Mouse (Mus musculus) limb, embryonic 10.5 days (tissue): ENCODE measurements at regions not wholly inside any gene's neighbourhood (a gene's known extent, or its start where the extent isn't known, plus 50 kb on each side); places are given as distances from the start of the nearest gene placed in this dataset.
A peak's percentile ranks its signal among the peaks of the same experiment; 100 is the strongest.

Experiments
- DNase-seq: peaks from one replicate; pipeline ENCODE4 v3.0.0-alpha.2; 2017; ENCODE audit warnings: low spot score
- H3K27ac ChIP-seq: fragments of 300-500 bp; sonication (generic); 2 replicates; pipeline ENCODE4 v1.5.1; 2016; ENCODE audit warnings: mild to moderate bottlenecking
- H3K27me3 ChIP-seq: fragments of 300-500 bp; sonication (generic); 2 replicates; pipeline ENCODE4 v1.6.1; 2016; ENCODE audit warnings: low read depth, mild to moderate bottlenecking; ENCODE audit not compliant: poor library complexity, severe bottlenecking
- H3K36me3 ChIP-seq: fragments of 300-500 bp; sonication (generic); 2 replicates; pipeline ENCODE4 v1.6.1; 2016; ENCODE audit warnings: mild to moderate bottlenecking, moderate library complexity
- H3K4me1 ChIP-seq: fragments of 300-500 bp; sonication (generic); 2 replicates; pipeline ENCODE4 v1.6.1; 2016
- H3K4me3 ChIP-seq: fragments of 300-500 bp; sonication (generic); 2 replicates; pipeline ENCODE4 v1.5.1; 2016; ENCODE audit warnings: mild to moderate bottlenecking, moderate library complexity
- H3K9me3 ChIP-seq: fragments of 300-500 bp; sonication (generic); replicated peaks from 2 replicates; pipeline ENCODE4 v1.6.1; 2016; ENCODE audit warnings: mild to moderate bottlenecking
- WGBS: fragments of 180-500 bp; shearing (Covaris S2); methylation state at CpG from one replicate; pipeline ENCODE4 v1.1.7; 2016; 5-methylcytosine and 5-hydroxymethylcytosine counted together

- no peaks in the 10 kb centered on the region for H3K36me3 ChIP-seq
- no peak overlapping the region for H3K27ac ChIP-seq
- 83% methylated on average over 3 of the region's 3 CpGs for WGBS
- no peaks in the 10 kb centered on the region for H3K27me3 ChIP-seq
- no peak for DNase-seq
- no peak overlapping the region for H3K4me3 ChIP-seq
- no peaks in the 10 kb centered on the region for H3K9me3 ChIP-seq
- H3K4me1 ChIP-seq, result no peaks in the 10 kb centered on the region
These were observed 121.4 kb downstream of the Mbip start for GRCm38 (mm10) chr12:56224142-56224895.

- Histone ChIP-seq H3K27ac (no peak overlapping the region), H3K9me3 (no peaks in the 10 kb centered on the region), H3K36me3 (no peaks in the 10 kb centered on the region), H3K4me3 (no peak overlapping the region), H3K4me1 (no peaks in the 10 kb centered on the region), H3K27me3 (no peaks in the 10 kb centered on the region)
- DNase-seq, result no peak
- 90% methylated on average over 3 of the region's 3 CpGs for WGBS
These were observed 152.2 kb downstream of the Mbip start for GRCm38 (mm10) chr12:56193524-56193923.

DNA sequence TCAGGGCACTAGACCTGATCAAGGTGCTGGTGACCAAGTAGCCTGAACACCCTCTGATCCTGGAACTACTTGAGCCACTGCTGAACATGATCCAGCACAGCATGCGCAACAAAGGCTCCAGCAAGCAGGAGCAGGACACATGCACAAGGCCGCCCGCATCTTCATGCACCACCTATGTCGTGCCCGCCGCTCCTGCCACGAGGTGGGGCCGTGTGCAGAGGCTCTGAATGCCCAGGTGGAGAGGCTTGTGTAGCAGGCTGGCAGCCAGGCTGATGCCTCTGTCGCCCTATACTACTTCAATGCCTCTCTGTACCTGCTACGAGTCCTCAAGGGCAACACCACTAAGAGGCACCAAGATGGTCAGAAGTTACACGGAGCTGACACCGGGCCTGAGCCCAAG lies 156.1 kb downstream of the Mbip start:
- no peak overlapping the region for H3K4me3 ChIP-seq
- H3K36me3 ChIP-seq, result no peaks in the 10 kb centered on the region
- DNase-seq, result no peak
- no peaks in the 10 kb centered on the region for H3K4me1 ChIP-seq
- WGBS, result 96% methylated on average over 12 of the region's 12 CpGs
- H3K27ac ChIP-seq, result no peak overlapping the region
- no peaks in the 10 kb centered on the region for H3K27me3 ChIP-seq
- H3K9me3 ChIP-seq, result no peaks in the 10 kb centered on the region

DNA sequence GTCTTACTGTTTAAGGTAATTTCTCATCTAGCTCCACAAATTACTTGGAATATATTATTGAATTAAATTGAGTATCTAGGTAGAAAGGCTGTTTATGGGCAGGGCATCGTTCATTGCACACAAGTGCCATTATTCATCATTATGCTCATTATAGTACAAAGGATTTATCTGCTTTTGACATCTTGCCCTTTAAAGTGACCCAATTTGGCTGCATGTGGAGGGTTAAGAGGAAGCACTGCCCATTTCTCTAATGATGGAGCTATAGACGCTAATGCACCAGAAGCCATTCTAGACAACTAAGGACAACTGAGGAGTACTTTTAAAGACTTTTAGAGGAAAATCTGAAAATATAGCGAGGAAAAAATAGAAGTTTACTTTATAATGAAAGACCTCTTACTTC lies 185.0 kb downstream of the Mbip start:
- H3K27me3 ChIP-seq, result no peaks in the 10 kb centered on the region
- no peaks in the 10 kb centered on the region for H3K9me3 ChIP-seq
- H3K27ac ChIP-seq, result no peak overlapping the region
- WGBS, result 69% methylated on average over 3 of the region's 3 CpGs
- DNase-seq, result no peak
- no peaks in the 10 kb centered on the region for H3K36me3 ChIP-seq
- H3K4me1 ChIP-seq, result no peaks in the 10 kb centered on the region
- H3K4me3 ChIP-seq, result no peak overlapping the region

GRCm38 (mm10) chr12:56144359-56144758 lies 201.3 kb downstream of the Mbip start:
- Histone ChIP-seq H3K27ac (no peak overlapping the region), H3K4me3 (no peak overlapping the region), H3K36me3 (no peaks in the 10 kb centered on the region), H3K4me1 (no peaks in the 10 kb centered on the region), H3K9me3 (no peaks in the 10 kb centered on the region), H3K27me3 (no peaks in the 10 kb centered on the region)
- no peak for DNase-seq
- WGBS, result 97% methylated on average over 1 of the region's 1 CpGs

- no peak for DNase-seq
- Histone ChIP-seq H3K9me3 (no peaks in the 10 kb centered on the region), H3K4me3 (no peak overlapping the region), H3K4me1 (no peaks in the 10 kb centered on the region), H3K27ac (no peak overlapping the region), H3K27me3 (no peaks in the 10 kb centered on the region), H3K36me3 (no peaks in the 10 kb centered on the region)
- 84% methylated on average over 2 of the region's 2 CpGs for WGBS
These were observed 201.9 kb downstream of the Mbip start for GRCm38 (mm10) chr12:56143789-56144188.

- no peak overlapping the region for H3K4me3 ChIP-seq
- no peaks in the 10 kb centered on the region for H3K4me1 ChIP-seq
- no peaks in the 10 kb centered on the region for H3K36me3 ChIP-seq
- WGBS, result 91% methylated on average over 4 of the region's 4 CpGs
- H3K27ac ChIP-seq, result no peak overlapping the region
- no peaks in the 10 kb centered on the region for H3K27me3 ChIP-seq
- no peak for DNase-seq
- no peaks in the 10 kb centered on the region for H3K9me3 ChIP-seq
These were observed 231.2 kb downstream of the Mbip start for GRCm38 (mm10) chr12:56114446-56114845.

DNA sequence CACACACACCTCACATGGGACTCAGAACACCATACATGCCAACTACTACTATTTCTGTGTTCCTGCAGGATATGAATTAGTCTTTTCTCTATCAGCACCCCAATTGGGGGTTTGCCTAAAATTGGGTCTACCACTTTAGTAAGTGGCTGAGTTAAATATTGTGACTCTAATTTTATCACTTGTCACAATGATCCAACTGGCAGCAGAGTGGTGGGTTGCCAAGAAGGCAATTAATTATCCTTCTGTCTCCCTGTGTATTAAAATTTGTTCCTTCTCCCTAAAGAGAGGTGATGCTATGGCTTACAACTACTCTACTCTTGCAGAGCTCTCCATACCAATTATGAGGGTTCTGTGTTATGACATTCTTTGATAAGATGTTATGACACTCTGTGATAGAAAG lies 245.3 kb downstream of the Brms1l start:
- no peak for DNase-seq
- Histone ChIP-seq H3K27me3 (no peaks in the 10 kb centered on the region), H3K4me1 (no peaks in the 10 kb centered on the region), H3K27ac (no peak overlapping the region), H3K9me3 (no peaks in the 10 kb centered on the region), H3K36me3 (no peaks in the 10 kb centered on the region), H3K4me3 (no peak overlapping the region)

DNA sequence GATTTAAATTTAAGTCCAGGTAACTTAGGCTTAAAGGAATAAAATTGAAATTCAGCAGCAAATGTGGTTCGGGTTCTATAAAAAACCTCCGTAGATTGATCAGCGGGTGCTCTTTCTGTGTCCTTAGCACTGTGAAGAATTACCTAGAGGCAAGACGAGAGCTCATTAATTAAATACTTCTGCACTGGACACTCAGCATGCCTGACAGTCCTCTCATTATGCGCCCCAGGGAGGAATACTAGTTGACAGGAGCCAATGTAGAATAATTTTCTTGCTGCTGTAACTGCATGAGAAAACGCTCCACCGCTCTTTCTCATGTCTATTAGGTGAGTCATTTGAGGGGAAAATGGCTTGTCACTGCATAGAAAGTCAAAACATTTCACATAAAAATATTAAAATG lies 228.1 kb downstream of the Brms1l start:
- Histone ChIP-seq H3K27me3 (no peaks in the 10 kb centered on the region), H3K4me3 (no peak overlapping the region), H3K9me3 (no peaks in the 10 kb centered on the region), H3K4me1 (no peaks in the 10 kb centered on the region), H3K36me3 (no peaks in the 10 kb centered on the region), H3K27ac (no peak overlapping the region)
- DNase-seq, result no peak
- WGBS, result 88% methylated on average over 7 of the region's 7 CpGs

DNA sequence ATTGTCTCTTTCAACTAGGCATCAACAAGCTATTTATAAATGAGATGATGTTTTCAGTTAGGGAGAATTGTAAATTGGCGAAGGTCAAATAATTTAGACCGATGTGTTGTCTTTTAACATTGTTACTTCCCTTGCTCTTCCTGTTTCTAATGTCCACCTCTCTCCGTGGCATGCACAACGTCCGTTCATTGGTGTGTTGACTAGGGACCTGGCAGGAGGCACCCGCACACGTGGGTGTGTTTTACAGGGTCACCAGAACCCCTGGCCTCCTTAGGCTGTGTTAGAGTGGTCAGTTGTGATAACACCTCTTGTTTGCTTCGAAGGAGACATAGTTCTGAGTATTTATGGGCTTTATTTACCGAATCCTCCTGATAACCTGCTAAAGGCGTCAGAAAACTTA lies 222.8 kb downstream of the Brms1l start:
- Histone ChIP-seq H3K36me3 (no peaks in the 10 kb centered on the region), H3K9me3 (no peaks in the 10 kb centered on the region), H3K4me1 (no peaks in the 10 kb centered on the region), H3K27me3 (no peaks in the 10 kb centered on the region), H3K27ac (no peak overlapping the region), H3K4me3 (no peak overlapping the region)
- 83% methylated on average over 10 of the region's 10 CpGs for WGBS
- DNase-seq, result no peak

DNA sequence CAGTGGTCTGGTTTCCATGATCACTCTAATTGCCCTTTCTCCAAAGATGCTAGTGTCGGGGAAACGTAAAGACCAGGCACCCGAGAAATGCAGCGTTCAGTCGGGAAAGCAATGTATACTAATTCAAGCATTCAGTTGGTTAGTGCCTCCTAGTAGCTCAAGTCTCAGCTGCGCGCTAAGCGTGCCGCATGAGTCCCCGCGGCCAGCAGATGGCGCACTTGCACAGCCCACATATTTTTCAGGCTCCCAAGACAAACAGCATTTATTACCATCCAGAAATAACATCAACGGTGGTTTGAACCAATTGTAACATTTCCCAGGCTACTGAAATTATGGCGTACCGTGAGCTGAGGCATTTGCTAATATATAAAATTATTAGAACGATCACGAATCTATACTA lies 222.3 kb downstream of the Brms1l start:
- DNase-seq, result peak; percentile 90
- Histone ChIP-seq H3K4me3 (no peak overlapping the region), H3K36me3 (no peaks in the 10 kb centered on the region), H3K4me1 (no peaks in the 10 kb centered on the region), H3K9me3 (no peaks in the 10 kb centered on the region), H3K27ac (no peak overlapping the region), H3K27me3 (no peaks in the 10 kb centered on the region)
- 14% methylated on average over 17 of the region's 17 CpGs for WGBS

DNA sequence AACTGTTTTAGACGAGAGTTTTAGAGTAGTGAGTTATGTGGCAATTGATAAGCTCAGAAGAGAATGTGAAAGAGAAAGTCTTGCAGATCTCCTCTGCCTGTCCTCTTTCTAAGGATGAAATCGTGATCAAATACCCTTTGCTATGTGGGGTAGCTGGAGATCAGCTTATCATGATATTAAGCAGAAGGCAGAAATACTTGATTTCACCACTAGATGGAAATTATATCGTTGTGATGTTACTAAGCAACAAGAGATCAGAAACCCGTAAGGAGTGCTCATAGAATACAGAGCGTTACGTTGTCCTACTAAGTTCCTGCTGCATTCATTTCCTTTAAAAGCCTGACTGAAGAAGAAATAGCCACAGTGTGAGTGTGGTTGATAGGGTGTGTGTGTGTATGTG lies 219.3 kb downstream of the Brms1l start:
- Histone ChIP-seq H3K27me3 (no peaks in the 10 kb centered on the region), H3K36me3 (no peaks in the 10 kb centered on the region), H3K4me1 (no peaks in the 10 kb centered on the region), H3K9me3 (no peaks in the 10 kb centered on the region), H3K27ac (no peak overlapping the region), H3K4me3 (no peak overlapping the region)
- WGBS, result 85% methylated on average over 6 of the region's 6 CpGs
- no peak for DNase-seq

DNA sequence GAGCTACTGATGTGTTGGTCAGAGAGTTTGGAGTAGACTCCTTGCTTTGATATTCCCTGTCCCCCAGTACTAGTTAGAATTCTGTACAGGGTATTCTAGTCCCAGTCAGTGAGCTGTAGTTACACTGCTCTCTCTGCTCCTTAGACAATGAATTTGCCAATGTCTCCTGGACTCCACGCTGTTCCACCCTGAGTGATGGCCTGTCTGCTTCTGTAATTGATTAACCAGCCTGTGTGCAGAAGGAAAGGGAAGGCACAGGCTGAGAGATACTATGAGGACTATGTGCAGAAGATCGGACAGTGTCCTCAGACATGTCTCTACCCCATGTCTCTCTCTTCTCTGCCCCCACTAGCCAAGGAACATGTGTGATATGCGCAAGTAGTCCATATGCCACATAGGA lies 209.9 kb downstream of the Brms1l start:
- H3K9me3 ChIP-seq, result no peaks in the 10 kb centered on the region
- 83% methylated on average over 3 of the region's 3 CpGs for WGBS
- no peak overlapping the region for H3K4me3 ChIP-seq
- H3K27me3 ChIP-seq, result no peaks in the 10 kb centered on the region
- no peak for DNase-seq
- no peaks in the 10 kb centered on the region for H3K4me1 ChIP-seq
- H3K27ac ChIP-seq, result no peak overlapping the region
- no peaks in the 10 kb centered on the region for H3K36me3 ChIP-seq

- no peaks in the 10 kb centered on the region for H3K27me3 ChIP-seq
- DNase-seq, result no peak
- no peak overlapping the region for H3K4me3 ChIP-seq
- H3K27ac ChIP-seq, result no peak overlapping the region
- H3K36me3 ChIP-seq, result no peaks in the 10 kb centered on the region
- peaks cover 4% of the 10 kb centered on the region; the same call in 1 of the 2 replicates for H3K4me1 ChIP-seq
- WGBS, result 28% methylated on average over 7 of the region's 7 CpGs
- H3K9me3 ChIP-seq, result no peaks in the 10 kb centered on the region
These were observed 184.9 kb downstream of the Brms1l start for GRCm38 (mm10) chr12:56020954-56021514.
